Mouse (Mus musculus): ENCODE results near the gene Tomm20. TPM values are rescaled to one million over a fixed set of nuclear protein-coding genes. Genes with fewer than 3 reads are reported as not detected.

Tomm20 gene
- polyA plus RNA-seq, 1 experiment from 2014 or later, result 197 TPM

DNA sequence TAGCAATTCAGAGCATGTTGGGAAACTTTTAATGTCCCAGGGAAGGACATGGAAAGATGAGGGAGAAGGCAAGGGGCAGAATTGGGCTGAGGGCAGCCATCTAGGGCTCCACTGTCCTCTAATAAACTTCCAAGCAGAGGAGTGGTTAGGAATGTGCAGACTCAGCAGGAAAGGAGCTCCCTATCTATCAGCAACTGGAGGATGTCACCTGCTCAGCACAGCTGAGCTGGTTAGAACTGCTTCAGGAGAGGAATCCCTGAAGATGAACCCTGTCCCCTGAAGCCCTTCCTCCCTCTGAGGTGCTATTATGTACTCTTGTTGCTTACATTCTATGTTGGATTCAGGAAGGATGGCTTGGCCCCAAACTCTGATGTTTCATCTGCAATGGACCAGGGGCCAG is 17.6 kb downstream of the Tomm20 start:
- Histone ChIP-seq H3K4me1 (0 out of 2 replicates have a peak, but pooled peaks cover 4% of the 10 kb centered on the region), H3K27me3 (replicated peaks) (no peaks in the 10 kb centered on the region), H3K9me3 (no peaks in the 10 kb centered on the region), H3K4me2 (no peak overlapping the region), H3K27ac (no peak overlapping the region), H3K36me3 (replicated peaks) (peaks cover 6% of the 10 kb centered on the region; the same call in 1 of the 2 replicates), H3K9ac (no peak overlapping the region), H3K4me3 (no peak overlapping the region)
- ATAC-seq (replicated peaks), result no peak

DNA sequence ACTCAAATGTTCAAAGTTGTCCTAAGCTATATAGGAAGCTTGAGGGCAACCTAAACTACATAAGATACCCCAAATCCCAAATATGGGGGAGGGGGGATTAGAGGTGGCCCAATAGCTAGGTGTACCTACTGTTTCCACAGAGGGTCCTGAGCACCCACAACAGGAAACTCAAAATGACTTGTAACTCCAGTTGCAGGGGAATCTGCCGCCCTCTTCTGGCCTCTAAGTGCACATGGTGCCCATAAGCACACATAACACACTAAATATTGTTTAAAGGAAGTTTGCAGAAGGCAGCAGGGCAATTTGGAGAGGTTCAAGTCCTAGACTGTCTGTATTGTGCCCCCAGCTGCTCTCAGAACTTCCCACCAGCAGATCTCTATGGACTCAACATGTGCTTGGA is 18.6 kb downstream of the Tomm20 start:
- no peak overlapping the region for H3K4me2 ChIP-seq
- H3K9ac ChIP-seq, result no peak overlapping the region
- WGBS, result 25% methylated on average over 1 of the region's 1 CpGs
- H3K9me3 ChIP-seq, result no peaks in the 10 kb centered on the region
- H3K4me3 ChIP-seq, result no peak overlapping the region
- H3K27me3 ChIP-seq (replicated peaks), result no peaks in the 10 kb centered on the region
- H3K36me3 ChIP-seq (replicated peaks), result peaks cover 2% of the 10 kb centered on the region; the same call in 1 of the 2 replicates
- ATAC-seq (replicated peaks), result no peak
- 0 out of 2 replicates have a peak, but pooled peaks cover 4% of the 10 kb centered on the region for H3K4me1 ChIP-seq
- H3K27ac ChIP-seq, result no peak overlapping the region

- H3K9me3 ChIP-seq, result no peaks in the 10 kb centered on the region
- WGBS, result 93% methylated on average over 7 of the region's 7 CpGs
- no peak for ATAC-seq (replicated peaks)
- H3K4me3 ChIP-seq, result no peak overlapping the region
- H3K9ac ChIP-seq, result no peak overlapping the region
- H3K4me2 ChIP-seq, result no peak overlapping the region
- H3K27me3 ChIP-seq (replicated peaks), result no peaks in the 10 kb centered on the region
- H3K4me1 ChIP-seq, result 0 out of 2 replicates have a peak, but pooled peaks cover 3% of the 10 kb centered on the region
- H3K27ac ChIP-seq, result no peak overlapping the region
- H3K36me3 ChIP-seq (replicated peaks), result peaks cover 2% of the 10 kb centered on the region; the same call in 1 of the 2 replicates
Measured at GRCm38 (mm10) chr8:126922981-126923380, 22.7 kb downstream of the Tomm20 start.

- no peaks in the 10 kb centered on the region for H3K27me3 ChIP-seq (replicated peaks)
- no peak for ATAC-seq (replicated peaks)
- no peak overlapping the region for H3K27ac ChIP-seq
Measured at GRCm38 (mm10) chr8:126921432-126921831, 24.2 kb downstream of the Tomm20 start.

DNA sequence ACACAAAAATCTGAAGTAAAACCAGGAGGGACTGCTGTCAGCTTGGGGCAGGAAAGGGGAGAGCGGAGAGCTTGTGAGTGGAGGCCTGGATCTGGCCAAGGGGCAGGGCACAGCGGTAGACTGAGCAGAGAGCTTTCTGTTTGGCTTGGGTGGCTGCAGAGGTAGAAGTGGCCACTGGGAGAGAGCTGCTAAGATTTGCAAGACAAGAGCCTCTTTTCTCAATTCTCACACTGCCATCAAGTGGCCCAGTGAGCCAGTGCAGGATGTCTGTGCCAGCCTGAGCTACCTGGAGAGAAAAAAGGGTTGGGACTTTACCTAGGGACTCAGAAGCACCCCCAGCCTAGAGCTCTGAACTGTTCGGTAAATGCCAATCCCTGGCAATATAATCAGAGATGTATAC is 24.8 kb downstream of the Tomm20 start:
- Histone ChIP-seq H3K27me3 (replicated peaks) (no peaks in the 10 kb centered on the region), H3K9me3 (no peaks in the 10 kb centered on the region), H3K4me2 (no peak overlapping the region), H3K27ac (peak overlapping the region; percentile 8; the same call in 1 of the 2 replicates), H3K4me3 (no peak overlapping the region), H3K36me3 (replicated peaks) (0 out of 2 replicates have a peak, but pooled peaks cover under 1% of the 10 kb centered on the region), H3K4me1 (0 out of 2 replicates have a peak, but pooled peaks cover 3% of the 10 kb centered on the region), H3K9ac (no peak overlapping the region)
- 24% methylated on average over 3 of the region's 3 CpGs for WGBS
- peak; percentile 86 for ATAC-seq (replicated peaks)

More at GRCm38 (mm10) chr8:126921432-126921831, 24.2 kb downstream of the Tomm20 start:
- Histone ChIP-seq H3K9ac (no peak overlapping the region), H3K4me1 (0 out of 2 replicates have a peak, but pooled peaks cover 3% of the 10 kb centered on the region), H3K4me2 (no peak overlapping the region), H3K9me3 (no peaks in the 10 kb centered on the region), H3K36me3 (replicated peaks) (0 out of 2 replicates have a peak, but pooled peaks cover 2% of the 10 kb centered on the region), H3K4me3 (no peak overlapping the region)
- 87% methylated on average over 3 of the region's 3 CpGs for WGBS

- no peak overlapping the region for H3K9ac ChIP-seq
- ATAC-seq (replicated peaks), result 0 out of 2 replicates have a peak, but pooled peaks have one; percentile 5
- 82% methylated on average over 6 of the region's 6 CpGs for WGBS
- no peaks in the 10 kb centered on the region for H3K9me3 ChIP-seq
- peak overlapping the region; percentile 8; the same call in 1 of the 2 replicates for H3K27ac ChIP-seq
- no peak overlapping the region for H3K4me2 ChIP-seq
- H3K27me3 ChIP-seq (replicated peaks), result no peaks in the 10 kb centered on the region
- no peaks in the 10 kb centered on the region for H3K36me3 ChIP-seq (replicated peaks)
- H3K4me3 ChIP-seq, result no peak overlapping the region
- 0 out of 2 replicates have a peak, but pooled peaks cover 3% of the 10 kb centered on the region for H3K4me1 ChIP-seq
Measured at GRCm38 (mm10) chr8:126920386-126920785, 25.3 kb downstream of the Tomm20 start.

- Histone ChIP-seq H3K36me3 (replicated peaks) (no peaks in the 10 kb centered on the region), H3K4me3 (no peak overlapping the region)
- WGBS, result 91% methylated on average over 5 of the region's 5 CpGs
Measured at GRCm38 (mm10) chr8:126919703-126920102, 25.9 kb downstream of the Tomm20 start.

DNA sequence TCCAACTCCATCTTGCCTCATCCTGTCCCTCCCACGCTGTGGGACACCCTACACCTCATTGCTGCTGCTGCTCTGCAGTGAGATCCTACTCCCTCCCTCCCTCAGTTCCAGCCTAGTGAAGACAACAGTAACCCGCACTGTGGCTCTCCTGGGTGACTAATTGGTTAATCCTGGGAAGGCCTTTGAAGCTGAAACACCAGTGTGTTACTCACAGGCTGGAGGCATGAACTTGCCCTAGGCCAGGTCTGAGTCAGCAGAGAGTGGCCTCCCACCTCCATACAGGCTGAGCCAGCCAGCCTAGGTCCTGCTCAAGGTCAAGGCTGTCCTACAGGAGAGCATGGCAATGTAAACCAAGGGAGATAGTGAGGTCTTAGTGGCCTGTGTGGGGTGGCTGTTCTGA is 26.4 kb downstream of the Tomm20 start:
- Histone ChIP-seq H3K4me2 (no peak overlapping the region), H3K36me3 (replicated peaks) (no peaks in the 10 kb centered on the region), H3K9ac (no peak overlapping the region), H3K4me1 (peaks cover 6% of the 10 kb centered on the region; the same call in 1 of the 2 replicates), H3K4me3 (no peak overlapping the region), H3K27ac (no peak overlapping the region), H3K27me3 (replicated peaks) (no peaks in the 10 kb centered on the region), H3K9me3 (no peaks in the 10 kb centered on the region)
- no peak for ATAC-seq (replicated peaks)
- WGBS, result 47% methylated on average over 2 of the region's 2 CpGs

More at GRCm38 (mm10) chr8:126919703-126920102, 25.9 kb downstream of the Tomm20 start:
- no peak overlapping the region for H3K27ac ChIP-seq
- H3K4me2 ChIP-seq, result no peak overlapping the region
- peaks cover 6% of the 10 kb centered on the region; the same call in 1 of the 2 replicates for H3K4me1 ChIP-seq
- no peaks in the 10 kb centered on the region for H3K9me3 ChIP-seq
- H3K27me3 ChIP-seq (replicated peaks), result no peaks in the 10 kb centered on the region
- ATAC-seq (replicated peaks), result no peak
- H3K9ac ChIP-seq, result no peak overlapping the region

DNA sequence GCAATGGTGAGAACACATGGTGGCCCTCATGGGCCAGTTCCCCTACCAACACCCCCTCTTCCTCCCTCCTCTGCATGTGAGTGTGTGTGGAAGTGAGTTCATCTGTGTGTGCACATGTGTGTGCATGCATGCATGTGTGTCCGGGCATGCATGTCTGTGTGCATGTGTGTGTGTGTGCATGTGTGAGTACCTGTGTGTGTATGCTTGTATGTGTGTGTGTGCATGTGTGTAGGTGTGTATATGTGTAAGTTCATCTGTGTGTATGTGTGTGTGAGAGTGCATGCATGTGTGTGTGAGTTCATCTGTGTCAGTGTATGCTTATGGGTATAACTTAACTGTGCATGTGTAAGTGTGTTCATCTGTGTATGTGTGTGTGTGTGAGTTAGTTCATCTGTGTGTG is 27.3 kb downstream of the Tomm20 start:
- no peak for ATAC-seq (replicated peaks)
- Histone ChIP-seq H3K36me3 (replicated peaks) (no peaks in the 10 kb centered on the region), H3K4me3 (no peak overlapping the region), H3K9me3 (no peaks in the 10 kb centered on the region), H3K27me3 (replicated peaks) (no peaks in the 10 kb centered on the region), H3K4me1 (peaks cover 9% of the 10 kb centered on the region), H3K27ac (no peak overlapping the region), H3K9ac (no peak overlapping the region), H3K4me2 (no peak overlapping the region)
- 92% methylated on average over 1 of the region's 1 CpGs for WGBS

- 73% methylated on average over 6 of the region's 6 CpGs for WGBS
Measured at GRCm38 (mm10) chr8:126917179-126917905, 28.3 kb downstream of the Tomm20 start.

GRCm38 (mm10) chr8:126916611-126917010 is 29.0 kb downstream of the Tomm20 start:
- Histone ChIP-seq H3K27me3 (replicated peaks) (no peaks in the 10 kb centered on the region), H3K9ac (no peak overlapping the region), H3K4me1 (peaks cover 10% of the 10 kb centered on the region), H3K4me3 (no peak overlapping the region), H3K4me2 (no peak overlapping the region), H3K27ac (no peak overlapping the region), H3K9me3 (no peaks in the 10 kb centered on the region), H3K36me3 (replicated peaks) (no peaks in the 10 kb centered on the region)
- ATAC-seq (replicated peaks), result no peak
- WGBS, result 81% methylated on average over 4 of the region's 4 CpGs

More at GRCm38 (mm10) chr8:126917179-126917905, 28.3 kb downstream of the Tomm20 start:
- no peak overlapping the region for H3K4me3 ChIP-seq
- H3K4me2 ChIP-seq, result no peak overlapping the region
- no peak overlapping the region for H3K27ac ChIP-seq
- no peak overlapping the region for H3K9ac ChIP-seq
- H3K27me3 ChIP-seq (replicated peaks), result no peaks in the 10 kb centered on the region
- H3K36me3 ChIP-seq (replicated peaks), result no peaks in the 10 kb centered on the region
- ATAC-seq (replicated peaks), result no peak
- H3K9me3 ChIP-seq, result no peaks in the 10 kb centered on the region
- peaks cover 10% of the 10 kb centered on the region for H3K4me1 ChIP-seq

- WGBS, result 48% methylated on average over 10 of the region's 10 CpGs
- Histone ChIP-seq H3K4me1 (peaks cover 8% of the 10 kb centered on the region), H3K27ac (no peak overlapping the region)
Measured at GRCm38 (mm10) chr8:126914609-126915375, 30.9 kb downstream of the Tomm20 start.

More at GRCm38 (mm10) chr8:126914609-126915375, 30.9 kb downstream of the Tomm20 start:
- Histone ChIP-seq H3K9ac (no peak overlapping the region), H3K4me3 (no peak overlapping the region), H3K27me3 (replicated peaks) (no peaks in the 10 kb centered on the region), H3K9me3 (no peaks in the 10 kb centered on the region), H3K36me3 (replicated peaks) (no peaks in the 10 kb centered on the region), H3K4me2 (no peak overlapping the region)
- no peak for ATAC-seq (replicated peaks)
